Mouse (Mus musculus) bone marrow macrophage, adult 2 months (primary cell): ENCODE results near the gene Bcap29.

Experiments
- CTCF ChIP-seq: IDR thresholded peaks from 2 replicates; pipeline ENCODE4 v1.5.1; 2012; ENCODE audit warnings: low read depth, mild to moderate bottlenecking, low read length, moderate library complexity
- POLR2A ChIP-seq: IDR thresholded peaks from 2 replicates; pipeline ENCODE4 v1.6.1; 2012; ENCODE audit warnings: mild to moderate bottlenecking, low read depth, low read length, borderline replicate concordance

GRCm38 (mm10) chr12:31583726-31584125 lies 50.7 kb downstream of the Bcap29 start:
- TF ChIP-seq POLR2A = no peak
- no peak for TF ChIP-seq CTCF
